Mouse (Mus musculus): ENCODE results near the gene Hk1. TPM values are rescaled to one million over a fixed set of nuclear protein-coding genes. Genes with fewer than 3 reads are reported as not detected.

Gene Hk1
- polyA plus RNA-seq, 1 experiment from 2014 or later = 215 TPM

DNA sequence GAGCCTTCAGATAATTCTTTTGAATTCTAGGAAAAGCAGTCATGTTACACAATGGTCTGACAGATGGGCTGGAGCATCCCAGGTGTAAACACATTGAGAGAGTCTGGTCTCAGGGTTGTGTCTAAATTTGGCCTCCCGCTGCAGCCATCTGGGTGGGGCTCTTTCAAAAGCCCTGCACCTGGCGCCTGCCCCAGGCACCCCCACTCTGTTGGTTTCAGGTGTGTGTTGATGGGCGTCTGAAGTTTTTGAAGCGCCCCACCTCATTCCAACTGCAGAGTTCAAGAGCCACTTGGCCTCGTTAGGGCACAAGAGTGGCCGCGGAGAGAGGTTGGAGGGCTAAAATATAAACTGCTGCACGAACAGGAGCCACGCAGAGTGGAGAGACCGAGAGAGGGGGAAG lies 137.3 kb downstream of the Hk1 start:
- H3K4me2 ChIP-seq = no peak overlapping the region
- H3K27me3 ChIP-seq (replicated peaks) = peaks cover 5% of the 10 kb centered on the region
- no peak for ATAC-seq (ENCODE audit: insufficient number of reproducible peaks, low FRiP score)
- H3K9ac ChIP-seq = no peak overlapping the region
- no peaks in the 10 kb centered on the region for H3K36me3 ChIP-seq
- H3K4me1 ChIP-seq (replicated peaks) = no peaks in the 10 kb centered on the region
- H3K27ac ChIP-seq (ENCODE audit: poor library complexity, severe bottlenecking) = no peak overlapping the region
- 0 out of 2 replicates have a peak, but pooled peaks cover 3% of the 10 kb centered on the region for H3K9me3 ChIP-seq (replicated peaks)
- 59% methylated on average over 10 of the region's 10 CpGs for WGBS
- H3K4me3 ChIP-seq = no peak overlapping the region

- peaks cover 11% of the 10 kb centered on the region for H3K27me3 ChIP-seq (replicated peaks)
- 0 out of 2 replicates have a peak, but pooled peaks cover 3% of the 10 kb centered on the region for H3K9me3 ChIP-seq (replicated peaks)
- no peak overlapping the region for H3K27ac ChIP-seq (ENCODE audit: poor library complexity, severe bottlenecking)
- H3K9ac ChIP-seq = no peak overlapping the region
- no peak overlapping the region for H3K4me3 ChIP-seq
- ATAC-seq (ENCODE audit: insufficient number of reproducible peaks, low FRiP score) = no peak
- 71% methylated on average over 6 of the region's 6 CpGs for WGBS
- H3K4me1 ChIP-seq (replicated peaks) = no peaks in the 10 kb centered on the region
- H3K4me2 ChIP-seq = no peak overlapping the region
- no peaks in the 10 kb centered on the region for H3K36me3 ChIP-seq
Observed at GRCm38 (mm10) chr10:62239270-62239669, 140.4 kb downstream of the Hk1 start.

- H3K4me2 ChIP-seq = no peak overlapping the region
- 84% methylated on average over 3 of the region's 3 CpGs for WGBS
Observed at GRCm38 (mm10) chr10:62238688-62239087, 141.0 kb downstream of the Hk1 start.

DNA sequence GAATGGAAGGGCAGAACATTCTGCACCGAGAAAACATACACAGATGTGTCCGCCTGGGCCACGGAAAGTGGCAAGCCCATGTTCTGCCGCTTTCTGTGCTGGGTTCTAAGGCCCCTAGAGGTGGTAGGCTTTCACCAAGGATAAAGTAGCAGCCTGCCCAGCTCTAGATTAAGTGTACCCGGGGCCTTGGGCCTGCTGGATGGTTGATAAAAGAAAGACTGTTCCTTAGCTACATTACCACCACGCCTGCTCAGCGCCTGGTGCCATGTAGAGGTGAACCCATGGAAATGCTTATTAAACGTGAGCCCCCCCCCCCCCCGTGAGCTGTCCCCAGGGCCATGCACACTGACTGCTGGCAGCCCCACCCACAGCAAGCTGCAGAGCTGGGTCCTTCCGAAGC lies 142.5 kb downstream of the Hk1 start:
- H3K27ac ChIP-seq (ENCODE audit: poor library complexity, severe bottlenecking) = no peak overlapping the region
- no peaks in the 10 kb centered on the region for H3K36me3 ChIP-seq
- no peaks in the 10 kb centered on the region for H3K4me1 ChIP-seq (replicated peaks)
- H3K9ac ChIP-seq = no peak overlapping the region
- H3K4me2 ChIP-seq = no peak overlapping the region
- 73% methylated on average over 10 of the region's 10 CpGs for WGBS
- H3K9me3 ChIP-seq (replicated peaks) = no peaks in the 10 kb centered on the region
- peaks cover 11% of the 10 kb centered on the region for H3K27me3 ChIP-seq (replicated peaks)
- H3K4me3 ChIP-seq = no peak overlapping the region
- no peak for ATAC-seq (ENCODE audit: insufficient number of reproducible peaks, low FRiP score)

More at GRCm38 (mm10) chr10:62238688-62239087, 141.0 kb downstream of the Hk1 start:
- H3K9me3 ChIP-seq (replicated peaks) = no peaks in the 10 kb centered on the region
- H3K36me3 ChIP-seq = no peaks in the 10 kb centered on the region
- H3K4me1 ChIP-seq (replicated peaks) = no peaks in the 10 kb centered on the region
- no peak overlapping the region for H3K27ac ChIP-seq (ENCODE audit: poor library complexity, severe bottlenecking)
- no peak for ATAC-seq (ENCODE audit: insufficient number of reproducible peaks, low FRiP score)
- H3K4me3 ChIP-seq = no peak overlapping the region
- H3K27me3 ChIP-seq (replicated peaks) = peaks cover 11% of the 10 kb centered on the region
- no peak overlapping the region for H3K9ac ChIP-seq

GRCm38 (mm10) chr10:62236165-62236564 lies 143.5 kb downstream of the Hk1 start:
- Histone ChIP-seq H3K4me1 (replicated peaks) (0 out of 2 replicates have a peak, but pooled peaks cover 4% of the 10 kb centered on the region), H3K4me2 (no peak overlapping the region), H3K9me3 (replicated peaks) (no peaks in the 10 kb centered on the region), H3K4me3 (no peak overlapping the region), H3K27ac (ENCODE audit: poor library complexity, severe bottlenecking) (no peak overlapping the region), H3K36me3 (no peaks in the 10 kb centered on the region), H3K27me3 (replicated peaks) (peaks cover 6% of the 10 kb centered on the region), H3K9ac (no peak overlapping the region)
- no peak for ATAC-seq (ENCODE audit: insufficient number of reproducible peaks, low FRiP score)
- 82% methylated on average over 6 of the region's 6 CpGs for WGBS

GRCm38 (mm10) chr10:62231811-62232210 lies 147.9 kb downstream of the Hk1 start:
- Histone ChIP-seq H3K9me3 (replicated peaks) (no peaks in the 10 kb centered on the region), H3K27ac (ENCODE audit: poor library complexity, severe bottlenecking) (no peak overlapping the region), H3K4me2 (peak overlapping the region; percentile 91), H3K9ac (no peak overlapping the region), H3K36me3 (no peaks in the 10 kb centered on the region), H3K4me3 (no peak overlapping the region), H3K27me3 (replicated peaks) (peaks cover 11% of the 10 kb centered on the region), H3K4me1 (replicated peaks) (peaks cover 10% of the 10 kb centered on the region; the same call in 1 of the 2 replicates)
- no peak for ATAC-seq (ENCODE audit: insufficient number of reproducible peaks, low FRiP score)
- 79% methylated on average over 3 of the region's 3 CpGs for whole genome bisulfite sequencing

DNA sequence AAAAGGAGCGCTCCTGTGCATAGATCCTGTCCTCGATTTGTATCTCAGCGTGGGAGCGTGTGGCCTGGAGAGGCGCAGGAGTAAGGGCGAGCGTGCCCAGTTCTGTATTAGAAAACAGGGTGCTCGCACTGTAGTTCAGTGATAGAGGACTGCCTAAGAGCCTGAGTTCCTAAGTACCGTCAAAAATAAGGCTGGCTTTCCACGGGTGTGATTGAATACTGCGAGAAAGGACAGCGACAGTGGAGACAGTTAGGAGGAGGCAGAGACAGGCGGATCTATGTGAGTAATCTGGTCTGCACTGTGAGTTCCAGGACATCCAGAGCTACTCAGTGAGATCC lies 148.3 kb downstream of the Hk1 start:
- H3K4me2 ChIP-seq = peak overlapping the region; percentile 91
- peak overlapping the region; percentile 39; the same call in 1 of the 2 replicates for H3K9ac ChIP-seq
- H3K4me3 ChIP-seq = peak overlapping the region; percentile 58
- no peaks in the 10 kb centered on the region for H3K36me3 ChIP-seq
- no peak overlapping the region for H3K27ac ChIP-seq (ENCODE audit: poor library complexity, severe bottlenecking)
- no peak; the same call in 1 of the 2 replicates for ATAC-seq (ENCODE audit: insufficient number of reproducible peaks, low FRiP score)
- H3K4me1 ChIP-seq (replicated peaks) = peaks cover 10% of the 10 kb centered on the region; the same call in 1 of the 2 replicates
- H3K27me3 ChIP-seq (replicated peaks) = peaks cover 11% of the 10 kb centered on the region
- 2% methylated on average over 13 of the region's 13 CpGs for WGBS
- no peaks in the 10 kb centered on the region for H3K9me3 ChIP-seq (replicated peaks)

- H3K4me2 ChIP-seq = peak within 1 kb of the TSS; percentile 91
Observed at GRCm38 (mm10) chr10:62230708-62231394, 148.9 kb downstream of the Hk1 start, which contains the start of gene Tspan15. Gene Tspan15 (minus strand): TSS chr10:62231251.

DNA sequence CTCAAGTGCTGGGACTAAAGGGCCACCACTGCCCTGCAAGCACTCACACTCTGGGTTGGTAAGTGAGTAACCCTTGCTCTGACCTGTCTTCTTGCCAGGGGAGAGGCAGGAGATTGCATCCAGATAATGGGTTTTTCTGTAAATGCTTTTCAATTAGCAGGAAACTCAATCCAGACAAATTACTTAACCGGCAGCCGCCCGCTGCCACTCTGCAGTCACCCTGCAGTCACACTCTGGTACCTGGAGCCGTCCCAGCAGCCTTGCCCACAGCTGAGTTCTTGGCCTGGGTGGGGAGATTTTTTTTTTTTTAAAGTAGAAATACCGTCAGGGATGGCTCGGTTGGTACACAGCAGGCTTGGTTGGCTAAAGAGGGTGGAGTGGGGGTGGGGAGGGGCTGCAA lies 151.6 kb downstream of the Hk1 start:
- H3K4me2 ChIP-seq = no peak overlapping the region
- H3K36me3 ChIP-seq = no peaks in the 10 kb centered on the region
- peaks cover 10% of the 10 kb centered on the region; the same call in 1 of the 2 replicates for H3K4me1 ChIP-seq (replicated peaks)
- H3K9ac ChIP-seq = no peak overlapping the region
- no peak for ATAC-seq (ENCODE audit: insufficient number of reproducible peaks, low FRiP score)
- H3K4me3 ChIP-seq = no peak overlapping the region
- 72% methylated on average over 6 of the region's 6 CpGs for WGBS
- no peaks in the 10 kb centered on the region for H3K9me3 ChIP-seq (replicated peaks)
- no peak overlapping the region for H3K27ac ChIP-seq (ENCODE audit: poor library complexity, severe bottlenecking)
- peaks cover 5% of the 10 kb centered on the region for H3K27me3 ChIP-seq (replicated peaks)

More at GRCm38 (mm10) chr10:62230708-62231394, 148.9 kb downstream of the Hk1 start, which contains the start of gene Tspan15:
- ATAC-seq (ENCODE audit: insufficient number of reproducible peaks, low FRiP score) = peak; percentile 94
- Histone ChIP-seq H3K27me3 (replicated peaks) (peaks cover 11% of the 10 kb centered on the region), H3K4me1 (replicated peaks) (peaks cover 10% of the 10 kb centered on the region; the same call in 1 of the 2 replicates), H3K9ac (peak within 1 kb of the TSS; percentile 66), H3K27ac (ENCODE audit: poor library complexity, severe bottlenecking) (no peak within 1 kb of the TSS), H3K9me3 (replicated peaks) (no peaks in the 10 kb centered on the region), H3K36me3 (no peaks in the 10 kb centered on the region), H3K4me3 (peak within 1 kb of the TSS; percentile 58)
- WGBS = under 1% methylated on average over 59 of the region's 59 CpGs

DNA sequence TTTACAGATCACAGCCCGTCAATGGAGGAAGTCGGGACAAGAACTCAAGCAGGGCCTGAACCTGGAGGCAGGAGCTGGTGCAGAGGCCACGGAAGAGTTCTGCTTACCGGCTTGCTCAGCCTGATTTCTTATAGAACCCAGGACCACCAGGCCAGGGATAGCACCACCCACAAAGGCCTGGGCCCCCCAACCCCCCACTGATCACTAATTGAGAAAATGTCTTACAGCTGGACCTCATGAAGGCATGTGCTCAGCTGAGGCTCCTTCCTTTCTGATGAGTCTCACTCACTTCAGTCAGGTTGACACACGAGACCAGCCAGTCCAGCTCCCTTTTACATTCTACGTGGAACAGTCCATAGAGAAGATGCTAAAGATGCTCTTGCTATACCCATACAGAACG lies 153.9 kb downstream of the Hk1 start:
- H3K27ac ChIP-seq (ENCODE audit: poor library complexity, severe bottlenecking) = no peak overlapping the region
- 73% methylated on average over 7 of the region's 7 CpGs for WGBS
- peaks cover 5% of the 10 kb centered on the region; the same call in 1 of the 2 replicates for H3K4me1 ChIP-seq (replicated peaks)
- no peak overlapping the region for H3K4me2 ChIP-seq
- no peak for ATAC-seq (ENCODE audit: insufficient number of reproducible peaks, low FRiP score)
- H3K4me3 ChIP-seq = no peak overlapping the region
- no peaks in the 10 kb centered on the region for H3K36me3 ChIP-seq
- H3K9me3 ChIP-seq (replicated peaks) = no peaks in the 10 kb centered on the region
- H3K9ac ChIP-seq = no peak overlapping the region
- H3K27me3 ChIP-seq (replicated peaks) = peaks cover 5% of the 10 kb centered on the region; the same call in 1 of the 2 replicates

- H3K4me1 ChIP-seq (replicated peaks) = no peaks in the 10 kb centered on the region
- H3K27me3 ChIP-seq (replicated peaks) = peaks cover 5% of the 10 kb centered on the region; the same call in 1 of the 2 replicates
- no peak for ATAC-seq (ENCODE audit: insufficient number of reproducible peaks, low FRiP score)
- no peak overlapping the region for H3K4me3 ChIP-seq
- no peak overlapping the region for H3K9ac ChIP-seq
- no peak overlapping the region for H3K27ac ChIP-seq (ENCODE audit: poor library complexity, severe bottlenecking)
- no peaks in the 10 kb centered on the region for H3K36me3 ChIP-seq
- no peak overlapping the region for H3K4me2 ChIP-seq
- WGBS = 48% methylated on average over 6 of the region's 6 CpGs
- H3K9me3 ChIP-seq (replicated peaks) = no peaks in the 10 kb centered on the region
Observed at GRCm38 (mm10) chr10:62224231-62224630, 155.5 kb downstream of the Hk1 start.

Measured in heart, embryonic 12.5 days (tissue).